Comparison of ENCODE assay signal across 18 mouse cellular contexts in genomic region chr9:106716232-106716631, GRCm38 (mm10). TPM values are rescaled to one million over a fixed set of nuclear protein-coding genes. Genes with fewer than 3 reads are reported as not detected.
DNase-seq lines count a peak whose midpoint lies in the region; ATAC-seq and TF ChIP-seq lines count a peak whose summit lies in the region.
"Had no signal": no experiment of that assay in that cellular context is flagged by ENCODE, and none has a peak within 500 bp of the region (broad histone marks: within the 10 kb centered on the region; RNA-seq: fewer than 3 reads in every experiment).

No protein-coding gene starts in this region.

- no peaks in the 10 kb centered on the region for H3K9me3 ChIP-seq in liver, embryonic 11.5 days (ENCODE audit: control insufficient read depth, low read length)
- H3K9me3 ChIP-seq in MEL (replicated peaks; ENCODE audit: insufficient read depth, low read length): no peaks in the 10 kb centered on the region
- H3K9me3 ChIP-seq: embryonic facial prominence, embryonic 10.5 days; embryonic facial prominence, embryonic 12.5 days; forebrain, embryonic 13.5 days; forebrain, embryonic 15.5 days had no signal

- ATAC-seq in liver, embryonic 11.5 days (replicated peaks; ENCODE audit: low FRiP score): no peak
- ATAC-seq: activated CD4-positive, CD25-positive, alpha-beta regulatory T cell, adult 4 months; forebrain, embryonic 13.5 days; forebrain, embryonic 15.5 days; forebrain, postnatal 0 days; Patski had no signal

- no peak for TF ChIP-seq EP300 in MEL (IDR thresholded peaks at IDR 0.05; ENCODE audit: low read depth in 1 of 2, low read length in 2 of 2)

- no peak for TF ChIP-seq POLR2A in liver, adult 2 months (IDR thresholded peaks at IDR 0.05; ENCODE audit: extremely low read depth, insufficient read depth, low read length)
- no peak for TF ChIP-seq POLR2A in MEL (IDR thresholded peaks at IDR 0.05; ENCODE audit: control insufficient read depth in 1 of 2, insufficient read depth in 1 of 2, low read depth in 1 of 2, low read length in 2 of 2, poor library complexity in 1 of 2)

- H3K4me1 ChIP-seq in liver, adult 2 months (ENCODE audit: control insufficient read depth, insufficient read depth, low read length): peaks cover 20% of the 10 kb centered on the region
- no peaks in the 10 kb centered on the region for H3K4me1 ChIP-seq in liver, embryonic 11.5 days (replicated peaks; ENCODE audit: control insufficient read depth, insufficient read depth, low read length)
- H3K4me1 ChIP-seq in MEL (ENCODE audit: control insufficient read depth in 1 of 2, insufficient read depth in 2 of 2, low read length in 2 of 2): no peaks in the 10 kb centered on the region
- H3K4me1 ChIP-seq: embryonic facial prominence, embryonic 10.5 days; embryonic facial prominence, embryonic 12.5 days; forebrain, embryonic 13.5 days; forebrain, embryonic 15.5 days had no signal

- peaks cover 64% of the 10 kb centered on the region for H3K36me3 ChIP-seq in liver, adult 2 months (ENCODE audit: control insufficient read depth, insufficient read depth, low read length)
- H3K36me3 ChIP-seq in liver, embryonic 11.5 days (ENCODE audit: control insufficient read depth, insufficient read depth, low read length): peaks cover 23% of the 10 kb centered on the region; the same call in 1 of the 2 replicates
- H3K36me3 ChIP-seq in MEL (ENCODE audit: control insufficient read depth in 1 of 2, insufficient read depth in 2 of 2, low read length in 2 of 2): peaks cover 0 to 7% of the 10 kb centered on the region in 2 experiments; a peak in 2 of 4 replicates

- WGBS in liver, adult 2 months: 55% methylated on average over 2 of the region's 2 CpGs
- WGBS in liver, embryonic 11.5 days: 90% methylated on average over 2 of the region's 2 CpGs

- TF ChIP-seq RAD21 in MEL (IDR thresholded peaks at IDR 0.05; ENCODE audit: low read depth, low read length): no peak

- H3K9ac ChIP-seq in liver, adult 2 months (ENCODE audit: low read depth, low read length): peak overlapping the region; percentile 55; the same call in 1 of the 2 replicates
- no peak overlapping the region for H3K9ac ChIP-seq in liver, embryonic 11.5 days (ENCODE audit: low read depth, low read length)
- H3K9ac ChIP-seq in MEL (ENCODE audit: control insufficient read depth, low read depth, low read length, poor library complexity, severe bottlenecking): no peak overlapping the region
- H3K9ac ChIP-seq: embryonic facial prominence, embryonic 12.5 days; forebrain, embryonic 13.5 days; forebrain, embryonic 15.5 days; forebrain, postnatal 0 days had no signal

- no peak for TF ChIP-seq CTCF in liver, adult 2 months (IDR thresholded peaks at IDR 0.05; ENCODE audit: low read depth, low read length)
- TF ChIP-seq CTCF in MEL (IDR thresholded peaks at IDR 0.05 in 2 of 3, conservative IDR thresholded peaks at IDR 0.05 in 1 of 3; ENCODE audit: control insufficient read depth in 1 of 3, insufficient read depth in 1 of 3, low read depth in 2 of 3, low read length in 3 of 3, poor library complexity in 1 of 3, severe bottlenecking in 1 of 3): no peak

- peak; percentile 43 for DNase-seq in adrenal gland, postnatal 10 days
- no peak for DNase-seq in adrenal gland, postnatal 25 days
- DNase-seq in liver, adult 2 months (ENCODE audit: extremely low read depth, low read depth, low spot score): peak; percentile 78
- DNase-seq in liver, embryonic 11.5 days (ENCODE audit: low spot score): no peak
- DNase-seq in MEL (ENCODE audit: low read depth, low spot score): no peak
- no peak for DNase-seq in urinary bladder, postnatal 14 days (ENCODE audit: low spot score)
- DNase-seq: cerebellum, adult 11-12 months; cerebellum, adult 2 months; cerebellum, adult 9-10 months; cerebellum, postnatal 10 days; cerebellum, postnatal 25 days; forebrain, postnatal 0 days had no signal

- H3K27ac ChIP-seq in liver, adult 2 months (replicated peaks; ENCODE audit: insufficient read depth, low read depth, low read length): peak overlapping the region; percentile 64
- no peak overlapping the region for H3K27ac ChIP-seq in liver, embryonic 11.5 days (ENCODE audit: low read depth, low read length)
- no peak overlapping the region for H3K27ac ChIP-seq in MEL (ENCODE audit: control insufficient read depth, low read depth, low read length)
- H3K27ac ChIP-seq: embryonic facial prominence, embryonic 10.5 days; embryonic facial prominence, embryonic 12.5 days; forebrain, embryonic 13.5 days; forebrain, embryonic 15.5 days had no signal

- peaks cover 3% of the 10 kb centered on the region; the same call in 1 of the 2 replicates for H3K79me2 ChIP-seq in liver, adult 2 months (ENCODE audit: control insufficient read depth, insufficient read depth, low read length)
- no peaks in the 10 kb centered on the region for H3K79me2 ChIP-seq in MEL (ENCODE audit: control insufficient read depth, insufficient read depth, low read length, poor library complexity)

- no peak overlapping the region for H3K4me2 ChIP-seq in liver, embryonic 11.5 days
- H3K4me2 ChIP-seq: embryonic facial prominence, embryonic 12.5 days; forebrain, embryonic 13.5 days; forebrain, embryonic 15.5 days had no signal

- H3K4me3 ChIP-seq in liver, adult 2 months (ENCODE audit: insufficient read depth, low read depth, low read length): no peak overlapping the region
- no peak overlapping the region for H3K4me3 ChIP-seq in liver, embryonic 11.5 days (ENCODE audit: low read depth, low read length)
- no peak overlapping the region for H3K4me3 ChIP-seq in MEL (ENCODE audit: control insufficient read depth in 1 of 2, insufficient read depth in 1 of 2, low read depth in 2 of 2, low read length in 2 of 2)
- H3K4me3 ChIP-seq: embryonic facial prominence, embryonic 10.5 days; embryonic facial prominence, embryonic 12.5 days; forebrain, embryonic 13.5 days; forebrain, embryonic 15.5 days had no signal

- H3K27me3 ChIP-seq in liver, adult 2 months (ENCODE audit: control insufficient read depth, insufficient read depth, low read length): no peaks in the 10 kb centered on the region
- H3K27me3 ChIP-seq in liver, embryonic 11.5 days (replicated peaks; ENCODE audit: control insufficient read depth, insufficient read depth, low read length): no peaks in the 10 kb centered on the region
- H3K27me3 ChIP-seq in MEL (ENCODE audit: control insufficient read depth in 1 of 2, insufficient read depth in 2 of 2, low read length in 2 of 2): no peaks in the 10 kb centered on the region
- H3K27me3 ChIP-seq: embryonic facial prominence, embryonic 12.5 days; forebrain, embryonic 13.5 days; forebrain, embryonic 15.5 days; Patski had no signal

TF ChIP-seq in MEL, 35 proteins besides CTCF, POLR2A, EP300 and RAD21:
- TF ChIP-seq SIN3A (IDR thresholded peaks at IDR 0.05; ENCODE audit: low read length): no peak
- peak; percentile 79 for TF ChIP-seq RCOR1 (IDR thresholded peaks at IDR 0.05; ENCODE audit: low read depth, low read length)

RNA-seq across cellular contexts. Expression of gene Tex264, which starts 30.5 kb away (rescaled TPM):
- 10 to 100 TPM; 76.4 to 79.0 TPM for total RNA-seq in adrenal gland, postnatal 10 days (2021)
- 117 and 130 TPM in 2 replicates for total RNA-seq in adrenal gland, postnatal 25 days (2021)
- total RNA-seq in liver, adult 2 months (2014; rRNA removed): 52.6 and 63.1 TPM in 2 replicates
- polyA plus RNA-seq in liver, adult 2 months (2012; rRNA removed): 147 and 163 TPM in 2 replicates
- polyA plus RNA-seq in liver, embryonic 11.5 days (2014; fragmentation: Nextera tagmentation; extraction: Ambion mirVana): 29.3 and 33.1 TPM in 2 replicates
- 46.3 and 47.1 TPM in 2 replicates for total RNA-seq in MEL (2012; rRNA removed)
- polyA plus RNA-seq in MEL (2012; ENCODE audit: insufficient read depth in 1 of 2, insufficient read length in 2 of 2, low read depth in 1 of 2, low replicate concordance in 2 of 2, missing spikeins in 1 of 2): 10 to 100 TPM in 1 of 2 experiments, not detected in 1; 87.6 TPM

Comparison
In these comparisons a context has a peak if more than half of its experiments do, and no peak if none do; other contexts are left out.
1. DNase-seq: peak in adrenal gland, postnatal 10 days (single experiment) and liver, adult 2 months (single experiment); none in adrenal gland, postnatal 25 days (single experiment), liver, embryonic 11.5 days (single experiment), MEL (single experiment) and urinary bladder, postnatal 14 days (single experiment).